Mouse (Mus musculus): Measurements from ENCODE around the gene Maneal. TPM values are rescaled to one million over a fixed set of nuclear protein-coding genes. Genes with fewer than 3 reads are reported as not detected.

The Maneal gene
- polyA plus RNA-seq, 1 experiment = 52.7 TPM

- Histone ChIP-seq H3K4me3 (ENCODE audit: insufficient read depth, low read length) (no peak overlapping the region), H3K27ac (ENCODE audit: insufficient read depth, low read length) (no peak overlapping the region), H3K4me1 (ENCODE audit: control insufficient read depth, insufficient read depth, low read length) (no peaks in the 10 kb centered on the region)
- TF ChIP-seq CTCF (IDR thresholded peaks at IDR 0.05; ENCODE audit: extremely low read depth, insufficient read depth, low read length) (no peak), POLR2A (IDR thresholded peaks at IDR 0.05; ENCODE audit: extremely low read depth, insufficient read depth, low read length) (no peak)
Observed at GRCm38 (mm10) chr4:124825371-124825965, 36.5 kb downstream of the Maneal start.

GRCm38 (mm10) chr4:124824967-124825366 is 37.0 kb downstream of the Maneal start:
- Histone ChIP-seq H3K4me1 (ENCODE audit: control insufficient read depth, insufficient read depth, low read length) (no peaks in the 10 kb centered on the region), H3K27ac (ENCODE audit: insufficient read depth, low read length) (no peak overlapping the region), H3K4me3 (ENCODE audit: insufficient read depth, low read length) (no peak overlapping the region)
- no peak for TF ChIP-seq CTCF (IDR thresholded peaks at IDR 0.05; ENCODE audit: extremely low read depth, insufficient read depth, low read length)
- no peak for TF ChIP-seq POLR2A (IDR thresholded peaks at IDR 0.05; ENCODE audit: extremely low read depth, insufficient read depth, low read length)

DNA sequence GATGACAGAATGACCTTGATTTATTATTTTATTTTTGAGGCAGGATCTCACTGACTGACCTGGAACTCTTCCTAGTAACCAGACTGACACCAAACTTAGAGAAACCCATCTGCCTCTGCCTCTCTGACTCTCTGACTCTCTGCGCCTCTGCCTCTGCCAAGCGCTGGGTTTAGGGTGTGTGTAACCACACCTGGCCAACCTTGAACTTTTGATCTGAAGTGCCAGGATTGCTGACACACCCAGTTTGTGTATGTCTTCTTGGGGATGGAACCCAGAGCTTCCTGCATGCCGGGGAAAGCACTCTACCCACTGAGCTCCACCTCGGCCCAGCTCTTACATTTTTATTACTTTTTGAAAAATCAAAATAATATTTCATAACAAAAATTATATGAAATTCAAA is 43.1 kb downstream of the Maneal start:
- H3K4me3 ChIP-seq (ENCODE audit: insufficient read depth, low read length) = no peak overlapping the region
- no peak for TF ChIP-seq CTCF (IDR thresholded peaks at IDR 0.05; ENCODE audit: extremely low read depth, insufficient read depth, low read length)
- no peak for TF ChIP-seq POLR2A (IDR thresholded peaks at IDR 0.05; ENCODE audit: extremely low read depth, insufficient read depth, low read length)
- no peak overlapping the region for H3K27ac ChIP-seq (ENCODE audit: insufficient read depth, low read length)
- H3K4me1 ChIP-seq (ENCODE audit: control insufficient read depth, insufficient read depth, low read length) = no peaks in the 10 kb centered on the region

DNA sequence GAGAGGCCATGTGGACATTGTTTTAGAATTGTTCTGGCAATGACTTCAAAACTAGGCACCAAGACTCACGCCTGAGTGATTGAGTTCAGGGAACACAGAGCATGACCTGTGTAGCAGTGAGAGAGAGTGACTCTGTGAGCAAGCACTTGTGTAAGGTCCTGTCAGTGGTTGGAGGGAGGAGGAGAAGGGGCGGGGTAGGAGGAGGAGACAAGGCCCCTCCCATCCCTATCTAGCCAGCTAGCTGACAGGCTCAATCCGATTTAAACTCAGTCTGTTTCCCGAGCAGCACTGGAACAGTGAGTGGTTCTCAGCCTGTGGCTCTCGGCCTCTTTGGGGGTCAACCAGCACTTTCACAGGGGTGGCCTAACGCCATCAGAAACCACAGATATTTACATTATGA is 44.2 kb downstream of the Maneal start:
- H3K4me3 ChIP-seq (ENCODE audit: insufficient read depth, low read length) = no peak overlapping the region
- H3K4me1 ChIP-seq (ENCODE audit: control insufficient read depth, insufficient read depth, low read length) = 0 out of 2 replicates have a peak, but pooled peaks cover 1% of the 10 kb centered on the region
- H3K27ac ChIP-seq (ENCODE audit: insufficient read depth, low read length) = no peak overlapping the region
- TF ChIP-seq POLR2A (IDR thresholded peaks at IDR 0.05; ENCODE audit: extremely low read depth, insufficient read depth, low read length) = no peak
- TF ChIP-seq CTCF (IDR thresholded peaks at IDR 0.05; ENCODE audit: extremely low read depth, insufficient read depth, low read length) = no peak

GRCm38 (mm10) chr4:124815901-124816300 is 46.1 kb downstream of the Maneal start:
- Histone ChIP-seq H3K4me3 (ENCODE audit: insufficient read depth, low read length) (no peak overlapping the region), H3K27ac (ENCODE audit: insufficient read depth, low read length) (no peak overlapping the region), H3K4me1 (ENCODE audit: control insufficient read depth, insufficient read depth, low read length) (peaks cover 7% of the 10 kb centered on the region)
- TF ChIP-seq POLR2A (IDR thresholded peaks at IDR 0.05; ENCODE audit: extremely low read depth, insufficient read depth, low read length) = no peak
- no peak for TF ChIP-seq CTCF (IDR thresholded peaks at IDR 0.05; ENCODE audit: extremely low read depth, insufficient read depth, low read length)

DNA sequence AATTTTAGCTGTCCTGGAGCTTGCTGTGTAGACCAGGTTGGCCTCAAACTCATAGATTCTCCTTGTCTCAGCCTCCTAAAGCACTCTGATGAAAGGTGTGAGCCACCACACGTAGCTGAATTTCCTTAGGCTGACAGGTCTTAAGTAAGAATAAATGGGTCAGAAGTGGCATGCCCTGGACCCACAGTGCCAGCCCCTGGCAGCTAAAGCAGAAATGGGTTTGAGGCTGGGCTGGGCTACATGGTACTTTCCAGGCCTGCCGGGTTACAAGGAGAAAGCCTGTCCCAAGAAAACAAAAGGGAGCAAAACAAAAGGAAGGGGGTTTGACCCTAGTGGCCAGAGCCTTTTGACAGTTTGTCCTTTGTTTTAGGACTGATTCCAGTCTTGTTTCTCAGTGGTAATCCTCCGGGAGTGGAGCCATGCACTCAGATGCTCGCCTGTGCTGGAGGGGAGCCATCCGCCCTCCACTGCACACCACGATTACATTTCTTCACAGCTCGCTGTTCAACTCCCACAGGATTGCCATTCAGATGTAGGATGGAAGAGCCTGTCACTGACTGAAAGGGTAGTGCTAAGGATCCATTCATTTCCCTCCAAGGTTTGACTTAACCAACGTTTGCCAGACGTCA is 50.5 kb downstream of the Maneal start:
- Histone ChIP-seq H3K27ac (ENCODE audit: insufficient read depth, low read length) (peak overlapping the region; percentile 71), H3K4me1 (ENCODE audit: control insufficient read depth, insufficient read depth, low read length) (peaks cover 7% of the 10 kb centered on the region), H3K4me3 (ENCODE audit: insufficient read depth, low read length) (no peak overlapping the region)
- no peak for TF ChIP-seq CTCF (IDR thresholded peaks at IDR 0.05; ENCODE audit: extremely low read depth, insufficient read depth, low read length)
- no peak for TF ChIP-seq POLR2A (IDR thresholded peaks at IDR 0.05; ENCODE audit: extremely low read depth, insufficient read depth, low read length)

DNA sequence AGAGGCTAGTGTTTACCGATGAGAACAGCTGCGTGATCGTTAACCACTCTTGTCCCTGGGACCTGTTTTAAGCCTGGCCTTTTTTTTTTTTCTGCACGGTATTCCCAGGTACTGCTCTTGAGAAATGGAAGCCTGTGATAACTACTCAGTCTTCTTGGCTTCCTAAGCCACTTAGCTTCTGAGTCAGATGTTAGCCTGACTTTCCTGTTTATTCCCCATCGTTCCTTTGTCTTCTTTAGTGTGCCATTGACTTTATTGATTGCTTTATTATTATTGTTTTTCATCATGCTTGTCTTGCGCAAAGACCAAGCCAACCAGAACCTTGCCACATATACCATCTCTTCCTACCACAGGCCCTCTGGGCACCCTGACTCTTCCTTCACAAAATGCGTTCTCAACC is 51.9 kb downstream of the Maneal start:
- H3K27ac ChIP-seq (ENCODE audit: insufficient read depth, low read length) = no peak overlapping the region
- no peak for TF ChIP-seq POLR2A (IDR thresholded peaks at IDR 0.05; ENCODE audit: extremely low read depth, insufficient read depth, low read length)
- no peak for TF ChIP-seq CTCF (IDR thresholded peaks at IDR 0.05; ENCODE audit: extremely low read depth, insufficient read depth, low read length)
- H3K4me1 ChIP-seq (ENCODE audit: control insufficient read depth, insufficient read depth, low read length) = peaks cover 7% of the 10 kb centered on the region
- no peak overlapping the region for H3K4me3 ChIP-seq (ENCODE audit: insufficient read depth, low read length)

- Histone ChIP-seq H3K4me3 (ENCODE audit: insufficient read depth, low read length) (no peak overlapping the region), H3K4me1 (ENCODE audit: control insufficient read depth, insufficient read depth, low read length) (peaks cover 7% of the 10 kb centered on the region), H3K27ac (ENCODE audit: insufficient read depth, low read length) (no peak overlapping the region)
- TF ChIP-seq POLR2A (IDR thresholded peaks at IDR 0.05; ENCODE audit: extremely low read depth, insufficient read depth, low read length) (no peak), CTCF (IDR thresholded peaks at IDR 0.05; ENCODE audit: extremely low read depth, insufficient read depth, low read length) (no peak)
Observed at GRCm38 (mm10) chr4:124809136-124809883, 52.7 kb downstream of the Maneal start.

DNA sequence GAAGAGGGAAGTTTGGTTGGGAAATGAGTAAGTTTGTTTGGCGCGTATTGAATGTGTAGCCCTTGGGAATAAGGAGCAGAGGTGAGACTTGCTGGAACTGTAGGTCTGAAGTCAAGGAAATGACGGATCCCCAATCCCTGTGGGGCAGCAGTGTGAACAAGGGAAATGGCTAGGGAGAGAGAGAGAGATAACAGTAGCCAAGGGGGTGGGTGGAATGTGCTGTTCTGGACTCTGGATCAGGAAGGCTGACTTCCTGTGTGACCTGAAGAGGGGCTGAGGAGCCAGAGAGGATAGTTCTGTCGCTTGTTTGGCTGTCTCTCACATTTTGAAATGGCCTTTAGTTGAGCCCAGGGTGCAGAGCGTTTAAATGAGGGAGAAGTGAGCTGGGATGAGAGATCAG is 53.5 kb downstream of the Maneal start:
- Histone ChIP-seq H3K27ac (ENCODE audit: insufficient read depth, low read length) (no peak overlapping the region), H3K4me3 (ENCODE audit: insufficient read depth, low read length) (no peak overlapping the region), H3K4me1 (ENCODE audit: control insufficient read depth, insufficient read depth, low read length) (peaks cover 8% of the 10 kb centered on the region)
- no peak for TF ChIP-seq POLR2A (IDR thresholded peaks at IDR 0.05; ENCODE audit: extremely low read depth, insufficient read depth, low read length)
- TF ChIP-seq CTCF (IDR thresholded peaks at IDR 0.05; ENCODE audit: extremely low read depth, insufficient read depth, low read length) = no peak

Other genes starting within 250 kb of the Maneal start
- gene Pou3f1, start 205.4 kb downstream of the Maneal start, polyA plus RNA-seq (2012; rRNA removed) = 13.8 and 15.8 TPM in 2 replicates
- 18.6 and 19.3 TPM in 2 replicates for gene Utp11, start 168.6 kb downstream of the Maneal start, polyA plus RNA-seq (2012; rRNA removed)
- 1.8 and 2.4 TPM in 2 replicates for gene Fhl3, start 161.5 kb downstream of the Maneal start, polyA plus RNA-seq (2012; rRNA removed)
- gene Sf3a3, start 147.4 kb downstream of the Maneal start, polyA plus RNA-seq (2012; rRNA removed) = 33.9 and 35.4 TPM in 2 replicates
- 73.6 and 78.2 TPM in 2 replicates for gene Inpp5b, start 120.3 kb downstream of the Maneal start, polyA plus RNA-seq (2012; rRNA removed)
- 13.2 and 14.5 TPM in 2 replicates for gene Mtf1, start 60.1 kb downstream of the Maneal start, polyA plus RNA-seq (2012; rRNA removed)
- 41.5 and 42.0 TPM in 2 replicates for gene Yrdc, start 11.5 kb downstream of the Maneal start, polyA plus RNA-seq (2012; rRNA removed)
- 95.8 and 103 TPM in 2 replicates for gene 1110065P20Rik, start 11.0 kb downstream of the Maneal start, polyA plus RNA-seq (2012; rRNA removed)
- 56.6 and 58.0 TPM in 2 replicates for gene Epha10, start 18.7 kb upstream of the Maneal start, polyA plus RNA-seq (2012; rRNA removed)
- gene 9930104L06Rik, start 74.9 kb upstream of the Maneal start, polyA plus RNA-seq (2012; rRNA removed) = 17.5 and 19.6 TPM in 2 replicates
- gene Cdca8, start 77.1 kb upstream of the Maneal start, polyA plus RNA-seq (2012; rRNA removed) = 1.8 and 2.4 TPM in 2 replicates
- 22.8 and 23.5 TPM in 2 replicates for gene Rspo1, start 124.3 kb upstream of the Maneal start, polyA plus RNA-seq (2012; rRNA removed)
- 115 and 125 TPM in 2 replicates for gene Gnl2, start 154.4 kb upstream of the Maneal start, polyA plus RNA-seq (2012; rRNA removed)
- 0.51 and 1.3 TPM in 2 replicates for gene Dnali1, start 203.5 kb upstream of the Maneal start, polyA plus RNA-seq (2012; rRNA removed)
- 10.3 and 11.0 TPM in 2 replicates for gene Snip1, start 204.5 kb upstream of the Maneal start, polyA plus RNA-seq (2012; rRNA removed)
- gene Meaf6, start 223.0 kb upstream of the Maneal start, polyA plus RNA-seq (2012; rRNA removed) = 101 and 104 TPM in 2 replicates

Measured in cortical plate, adult 2 months (tissue).